Mouse (Mus musculus) gastrocnemius, adult 2 months (tissue): ENCODE results near the gene Map4k4. TPM values are rescaled to one million over a fixed set of nuclear protein-coding genes. Genes with fewer than 3 reads are reported as not detected.
A peak's percentile ranks its signal among the peaks of the same experiment; 100 is the strongest.

Source experiments
- DNase-seq: peaks from one replicate; pipeline ENCODE4 v3.0.0; 2022
- H3K27ac ChIP-seq: fragments of 200-600 bp; 2 replicates; pipeline ENCODE4 v1.8.1; 2022; ENCODE audit warnings: mild to moderate bottlenecking
- H3K4me3 ChIP-seq: fragments of 200-600 bp; 2 replicates; pipeline ENCODE4 v1.8.1; 2022; ENCODE audit warnings: mild to moderate bottlenecking, moderate library complexity
- CTCF ChIP-seq: fragments of 200-600 bp; IDR thresholded peaks from 2 replicates; pipeline ENCODE4 v1.8.1; 2022; ENCODE audit warnings: antibody characterized with exemption, mild to moderate bottlenecking, moderate library complexity
- intact Hi-C: fragments of 180-260 bp; cut with DNase I; formaldehyde crosslinking; loops from one replicate; pipeline ENCODE4 v1.15.1; 2025
- total RNA-seq, 2 experiments: library from RNA; stranded (reverse); gene quantifications; 2 replicates each; pipeline ENCODE4 v1.2.3; 2021

The Map4k4 gene
- total RNA-seq, 2 experiments from 2014 or later, result 23.2 to 28.3 TPM

- TF ChIP-seq CTCF, result no peak
- intact Hi-C loops, result no loop called here
- H3K4me3 ChIP-seq, result no peak overlapping the region
- DNase-seq, result no peak
- no peak overlapping the region for H3K27ac ChIP-seq
Observed at GRCm38 (mm10) chr1:39884803-39885515, 15.8 kb upstream of the Map4k4 start.

- intact Hi-C loops, result no loop called here
- TF ChIP-seq CTCF, result no peak
- Histone ChIP-seq H3K4me3 (no peak overlapping the region), H3K27ac (no peak overlapping the region)
- DNase-seq, result no peak
Observed at GRCm38 (mm10) chr1:39887997-39888396, 12.7 kb upstream of the Map4k4 start.

GRCm38 (mm10) chr1:39889429-39889828 is 11.3 kb upstream of the Map4k4 start:
- DNase-seq, result no peak
- no peak overlapping the region for H3K27ac ChIP-seq
- TF ChIP-seq CTCF, result no peak
- intact Hi-C loops, result no loop called here
- H3K4me3 ChIP-seq, result no peak overlapping the region

GRCm38 (mm10) chr1:39889973-39890372 is 10.7 kb upstream of the Map4k4 start:
- TF ChIP-seq CTCF, result no peak
- no peak overlapping the region for H3K4me3 ChIP-seq
- no peak for DNase-seq
- intact Hi-C loops, result no loop called here
- no peak overlapping the region for H3K27ac ChIP-seq

GRCm38 (mm10) chr1:39893153-39893880 is 7.4 kb upstream of the Map4k4 start:
- Histone ChIP-seq H3K4me3 (no peak overlapping the region), H3K27ac (no peak overlapping the region)
- TF ChIP-seq CTCF, result no peak
- intact Hi-C loops, result no loop called here
- no peak for DNase-seq

- intact Hi-C loops, result no loop called here
- no peak for DNase-seq
- no peak overlapping the region for H3K4me3 ChIP-seq
- no peak for TF ChIP-seq CTCF
- no peak overlapping the region for H3K27ac ChIP-seq
Observed at GRCm38 (mm10) chr1:39895097-39895496, 5.6 kb upstream of the Map4k4 start.

GRCm38 (mm10) chr1:39895506-39895905 is 5.2 kb upstream of the Map4k4 start:
- H3K27ac ChIP-seq, result no peak overlapping the region
- intact Hi-C loops, result no loop called here
- DNase-seq, result no peak
- no peak overlapping the region for H3K4me3 ChIP-seq
- no peak for TF ChIP-seq CTCF

- TF ChIP-seq CTCF, result no peak
- Histone ChIP-seq H3K4me3 (no peak overlapping the region), H3K27ac (no peak overlapping the region)
- DNase-seq, result no peak
- intact Hi-C loops, result no loop called here
Observed at GRCm38 (mm10) chr1:39896581-39896980, 4.1 kb upstream of the Map4k4 start.

GRCm38 (mm10) chr1:39898686-39899085 is 2.0 kb upstream of the Map4k4 start:
- TF ChIP-seq CTCF, result no peak
- Histone ChIP-seq H3K27ac (no peak overlapping the region), H3K4me3 (no peak overlapping the region)
- intact Hi-C loops, result no loop called here
- no peak for DNase-seq

GRCm38 (mm10) chr1:39901063-39901811 is 524 bp downstream of the Map4k4 start:
- intact Hi-C loops, result loop anchor here (5.0 kb wide), 2 partner anchors 36 to 214 kb away; no protein-coding TSS in a partner anchor
- H3K27ac ChIP-seq, result peak overlapping the region; percentile 87
- peak; percentile 57 for DNase-seq
- no peak for TF ChIP-seq CTCF
- peak overlapping the region; percentile 92 for H3K4me3 ChIP-seq

GRCm38 (mm10) chr1:39901851-39902703 is 1.4 kb downstream of the Map4k4 start:
- DNase-seq, result peak; percentile 69
- intact Hi-C loops, result loop anchor here (5.0 kb wide), 2 partner anchors 35 to 215 kb away; no protein-coding TSS in a partner anchor
- peak overlapping the region; percentile 92 for H3K4me3 ChIP-seq
- peak overlapping the region; percentile 87 for H3K27ac ChIP-seq
- no peak for TF ChIP-seq CTCF

GRCm38 (mm10) chr1:39902704-39903151 is 2.0 kb downstream of the Map4k4 start:
- Histone ChIP-seq H3K4me3 (peak overlapping the region; percentile 92), H3K27ac (peak overlapping the region; percentile 87)
- TF ChIP-seq CTCF, result no peak
- peak; percentile 68 for DNase-seq
- intact Hi-C loops, result loop anchor here (5.0 kb wide), 2 partner anchors 35 to 215 kb away; no protein-coding TSS in a partner anchor
